Comparison of ENCODE assay signal across 8 mouse cellular contexts in the genomic region with DNA sequence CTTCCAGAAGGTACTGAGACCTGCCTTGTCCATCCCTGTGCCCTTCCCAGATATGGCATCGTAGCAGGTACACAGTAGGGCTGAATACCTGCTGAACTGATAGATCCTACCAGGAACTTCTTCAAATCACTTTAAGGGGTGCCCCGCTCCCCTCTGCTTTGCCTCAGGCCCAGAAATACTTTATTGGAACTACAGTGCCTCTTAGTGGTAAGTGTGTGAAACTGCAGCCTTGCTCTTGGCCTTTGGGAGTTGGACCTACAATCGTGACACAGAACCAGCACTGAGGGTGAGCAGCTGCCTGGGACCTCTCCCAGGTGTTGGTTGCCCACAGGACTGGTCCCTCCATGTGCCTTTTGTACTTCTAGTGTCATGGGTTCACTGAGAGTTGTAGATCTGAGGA. TPM values are rescaled to one million over a fixed set of nuclear protein-coding genes. Genes with fewer than 3 reads are reported as not detected.
DNase-seq lines count a peak whose midpoint lies in the region; ATAC-seq and TF ChIP-seq lines count a peak whose summit lies in the region.

No protein-coding gene starts in this region.

- TF ChIP-seq EP300 in heart, adult 2 months (IDR thresholded peaks at IDR 0.05; ENCODE audit: insufficient read depth, low read depth, low read length) = 0 out of 2 replicates have a peak, but pooled peaks have one; percentile 58

- H3K4me3 ChIP-seq in heart, adult 2 months = no peak overlapping the region
- no peak overlapping the region for H3K4me3 ChIP-seq in cortical plate, adult 2 months (ENCODE audit: insufficient read depth, low read length)

- peak; percentile 94 for TF ChIP-seq CTCF in heart, adult 2 months (IDR thresholded peaks at IDR 0.05)
- TF ChIP-seq CTCF in cortical plate, adult 2 months (IDR thresholded peaks at IDR 0.05; ENCODE audit: extremely low read depth, insufficient read depth, low read length) = peak; percentile 85

- no peak overlapping the region for H3K27ac ChIP-seq in heart, adult 2 months
- no peak overlapping the region for H3K27ac ChIP-seq in cortical plate, adult 2 months (ENCODE audit: insufficient read depth, low read length)

- no peaks in the 10 kb centered on the region for H3K27me3 ChIP-seq in heart, adult 2 months (ENCODE audit: control insufficient read depth, insufficient read depth, low read length)

- intact Hi-C loops in heart, adult 2 months (cut with DNase I) = loop anchor here (1.0 to 10.0 kb wide), 4 partner anchors 128 to 434 kb away; no protein-coding TSS in a partner anchor
- intact Hi-C loops in heart, postnatal 25 days (cut with DNase I) = loop anchor here (1.0 to 10.0 kb wide), 3 partner anchors 184 to 434 kb away; no protein-coding TSS in a partner anchor

- H3K4me1 ChIP-seq in heart, adult 2 months (ENCODE audit: control insufficient read depth, insufficient read depth, low read length) = no peaks in the 10 kb centered on the region
- no peaks in the 10 kb centered on the region for H3K4me1 ChIP-seq in cortical plate, adult 2 months (ENCODE audit: control insufficient read depth, insufficient read depth, low read length)

- H3K9ac ChIP-seq in heart, adult 2 months (ENCODE audit: low read depth, low read length) = no peak overlapping the region

- DNase-seq in heart, adult 2 months = no peak
- no peak for DNase-seq in heart, postnatal 25 days (ENCODE audit: low spot score)
- peak; percentile 24 for DNase-seq in right cerebral cortex, adult 18-20 months
- no peak for DNase-seq in right cerebral cortex, postnatal 4 days
- no peak for DNase-seq in neural tube, embryonic 10.5 days (ENCODE audit: extremely low spot score, low spot score)
- DNase-seq in yolk sac, embryonic 10.5 days (ENCODE audit: low spot score) = no peak

- no peaks in the 10 kb centered on the region for H3K79me2 ChIP-seq in heart, adult 2 months (replicated peaks; ENCODE audit: control insufficient read depth, insufficient read depth, low read length)

- ATAC-seq in megakaryocyte progenitor cell, adult 5-6 weeks (replicated peaks; ENCODE audit: poor library complexity) = peak; percentile 79

- TF ChIP-seq POLR2A in heart, adult 2 months (IDR thresholded peaks at IDR 0.05; ENCODE audit: insufficient read depth, low read depth, low read length) = no peak
- no peak for TF ChIP-seq POLR2A in cortical plate, adult 2 months (IDR thresholded peaks at IDR 0.05; ENCODE audit: extremely low read depth, insufficient read depth, low read length)

- WGBS in heart, adult 2 months = 28% methylated on average over 3 of the region's 3 CpGs

- no peaks in the 10 kb centered on the region for H3K36me3 ChIP-seq in heart, adult 2 months (ENCODE audit: control insufficient read depth, insufficient read depth, low read length)

RNA-seq across cellular contexts. Expression of gene Alx4, which starts 16.8 kb away (rescaled TPM):
- total RNA-seq in heart, adult 2 months (2021) = under 1 TPM; 0.31 to 0.34 TPM
- 0.15 and 0.29 TPM in 2 replicates for polyA plus RNA-seq in heart, adult 2 months (2012; rRNA removed)
- total RNA-seq in heart, postnatal 25 days (2021) = under 1 TPM; 0.20 to 0.23 TPM
- polyA plus RNA-seq in cortical plate, adult 2 months (2012; rRNA removed) = 0.68 and 0.77 TPM in 2 replicates
- total RNA-seq in megakaryocyte progenitor cell, adult 5-6 weeks (2015) = not detected in 2 replicates
- not detected in 2 replicates for total RNA-seq in megakaryocyte progenitor cell, adult 5-6 weeks (2017)
